Comparison of ENCODE assay signal across 8 mouse cellular contexts in genomic region chr2:166683885-166684544, GRCm38 (mm10). TPM values are rescaled to one million over a fixed set of nuclear protein-coding genes. Genes with fewer than 3 reads are reported as not detected.
DNase-seq lines count a peak whose midpoint lies in the region; ATAC-seq lines count a peak whose summit lies in the region.

No protein-coding gene starts in this region.

- DNase-seq in adrenal gland, postnatal 10 days = peak; percentile 42
- no peak for DNase-seq in adrenal gland, adult 8-10 months
- peak; percentile 34 for DNase-seq in urinary bladder, postnatal 14 days (ENCODE audit: low spot score)
- DNase-seq in urinary bladder, postnatal 10 days (ENCODE audit: low spot score) = no peak
- DNase-seq in natural killer cell, adult 2 months (ENCODE audit: low spot score in 2 of 2) = peak; percentile 34 to 55
- no peak for DNase-seq in cerebellum, adult 18-20 months
- DNase-seq in frontal cortex, postnatal 10 days (ENCODE audit: low spot score in 2 of 2) = no peak

- H3K4me2 ChIP-seq in liver, embryonic 12.5 days = peak overlapping the region; percentile 41

- H3K27me3 ChIP-seq in liver, embryonic 12.5 days (replicated peaks) = peaks cover 3% of the 10 kb centered on the region

- H3K9ac ChIP-seq in liver, embryonic 12.5 days = no peak overlapping the region

- no peak overlapping the region for H3K4me3 ChIP-seq in liver, embryonic 12.5 days

- H3K4me1 ChIP-seq in liver, embryonic 12.5 days = peaks cover 33% of the 10 kb centered on the region

- no peaks in the 10 kb centered on the region for H3K9me3 ChIP-seq in liver, embryonic 12.5 days (replicated peaks)

- no peak overlapping the region for H3K27ac ChIP-seq in liver, embryonic 12.5 days

- peak; percentile 23; the same call in 1 of the 2 replicates for ATAC-seq in liver, embryonic 12.5 days

- H3K36me3 ChIP-seq in liver, embryonic 12.5 days = no peaks in the 10 kb centered on the region

- 7% methylated on average over 13 of the region's 13 CpGs for WGBS in liver, embryonic 12.5 days (ENCODE audit: insufficient replicate concordance)

RNA-seq across cellular contexts. Expression of gene Prex1, which starts 29.6 kb away (rescaled TPM):
- total RNA-seq in adrenal gland, postnatal 10 days (2021) = 10 to 100 TPM; 14.2 to 17.1 TPM
- total RNA-seq in adrenal gland, adult 8-10 months (2022) = 10 to 100 TPM; 10.4 to 24.3 (median 17.8) TPM
- 16.4 and 17.5 TPM in 2 replicates for polyA plus RNA-seq in liver, embryonic 12.5 days (2016; fragmentation: Nextera tagmentation; extraction: Ambion mirVana)

Comparison
In these comparisons a context has a peak if more than half of its experiments do, and no peak if none do; other contexts are left out.
1. DNase-seq: peak in adrenal gland, postnatal 10 days (single experiment), urinary bladder, postnatal 14 days (single experiment) and natural killer cell, adult 2 months (2 of 2); none in adrenal gland, adult 8-10 months (single experiment), urinary bladder, postnatal 10 days (single experiment), cerebellum, adult 18-20 months (0 of 2) and frontal cortex, postnatal 10 days (0 of 2).